Mouse (Mus musculus) gastrocnemius, postnatal 10 days (tissue): ENCODE measurements at regions not wholly inside any gene's neighbourhood (a gene's known extent, or its start where the extent isn't known, plus 50 kb on each side); places are given as distances from the start of the nearest gene placed in this dataset.
A peak's percentile ranks its signal among the peaks of the same experiment; 100 is the strongest.

Experiments
- DNase-seq: peaks from one replicate; pipeline ENCODE4 v3.0.0; 2021; ENCODE audit warnings: mixed read lengths

DNA sequence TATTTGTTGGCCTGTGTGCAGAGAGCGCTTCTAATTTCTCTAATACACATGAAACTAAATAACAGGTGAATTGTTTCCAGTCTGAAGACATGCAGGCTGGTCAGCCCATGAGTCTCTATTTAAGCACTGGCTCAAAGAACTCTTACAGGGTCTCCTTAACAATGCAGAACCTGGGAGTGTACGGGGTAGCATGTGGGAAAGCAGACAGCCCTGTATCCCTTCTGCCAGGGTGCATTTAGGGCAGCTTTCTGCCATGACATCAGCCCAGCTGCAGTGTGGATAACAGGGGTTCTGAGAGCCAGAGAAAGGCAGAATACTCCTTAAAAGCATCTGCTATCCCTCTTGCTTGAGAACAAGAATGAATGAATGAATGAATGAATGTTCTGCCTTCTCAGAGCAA lies 164.7 kb downstream of the Grb14 start:
- no peak for DNase-seq

DNA sequence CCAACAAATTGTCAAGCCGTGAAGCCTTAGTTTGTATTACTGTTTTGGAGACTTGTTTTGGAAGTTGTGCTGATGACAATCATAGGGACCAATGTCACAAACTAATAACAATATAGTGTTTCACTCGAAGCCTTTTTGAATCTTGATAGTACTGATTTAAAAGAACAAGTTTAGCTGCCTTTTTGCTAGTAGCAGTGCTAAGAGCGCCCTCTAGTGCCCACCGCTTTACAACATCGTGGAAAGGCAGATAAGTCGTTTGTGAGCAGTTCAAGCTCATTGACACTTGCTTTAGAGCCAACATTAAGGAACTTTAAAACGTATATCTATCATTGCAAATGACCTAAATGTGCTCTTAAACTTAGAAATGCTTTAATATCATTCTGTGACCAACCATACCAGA lies 170.9 kb downstream of the Grb14 start:
- DNase-seq: peak; percentile 82

DNA sequence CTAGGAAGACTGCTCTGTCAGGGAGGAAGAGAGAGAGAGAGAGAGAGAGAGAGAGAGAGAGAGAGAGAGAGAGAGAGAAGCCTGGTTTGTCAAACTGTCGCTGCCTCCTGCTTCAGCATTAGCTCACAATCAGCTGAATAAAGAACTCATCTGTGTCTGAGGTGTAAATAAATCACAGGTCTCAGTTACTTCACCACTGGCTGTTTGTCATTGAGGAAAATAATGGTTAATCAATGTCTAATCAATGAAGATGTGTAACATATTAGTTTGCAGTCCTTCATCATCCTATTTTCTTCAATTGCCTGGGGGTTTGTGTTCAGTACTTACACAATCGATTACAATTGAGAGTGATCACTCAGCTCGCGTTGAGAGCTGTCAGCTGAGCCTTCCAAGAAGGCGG lies 171.9 kb downstream of the Grb14 start:
- no peak for DNase-seq

DNA sequence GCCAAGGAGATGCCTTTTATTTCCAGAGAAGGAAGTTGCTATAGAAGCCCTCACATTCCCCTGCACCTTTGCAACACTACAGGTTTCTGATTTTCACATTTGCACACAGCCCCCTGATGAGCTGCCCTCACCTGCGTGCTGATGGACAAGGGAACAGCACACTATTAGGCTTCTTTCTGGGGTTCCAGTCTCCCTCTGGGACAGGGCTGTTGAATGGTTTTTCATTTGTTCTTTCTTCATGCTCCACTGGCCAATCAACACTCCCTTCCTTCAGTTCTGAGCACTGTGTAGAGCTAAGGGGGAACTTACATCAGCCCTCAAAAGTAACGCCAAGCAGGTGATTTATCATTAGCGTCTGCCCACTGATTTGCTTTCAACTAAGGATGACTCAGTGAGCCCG lies 173.7 kb downstream of the Grb14 start:
- no peak for DNase-seq

DNA sequence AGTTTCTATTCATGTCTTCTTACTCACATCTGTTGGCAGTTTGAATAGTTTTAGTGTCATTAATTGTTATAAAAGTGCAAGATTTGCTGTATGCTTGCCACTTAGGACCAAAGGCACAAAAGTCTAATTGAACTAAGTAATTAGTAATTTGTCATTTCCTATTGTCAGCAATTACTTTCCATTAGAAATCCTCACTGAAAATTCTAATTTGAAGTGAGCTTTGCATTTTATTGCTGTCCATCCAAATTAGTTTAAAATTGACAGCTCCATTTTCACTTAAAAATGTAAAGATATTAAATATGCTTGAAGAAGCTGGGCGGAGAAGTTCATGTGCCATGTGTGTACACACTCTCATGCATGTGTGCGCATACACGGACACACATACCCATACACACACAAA lies 174.1 kb downstream of the Grb14 start:
- no peak for DNase-seq

DNA sequence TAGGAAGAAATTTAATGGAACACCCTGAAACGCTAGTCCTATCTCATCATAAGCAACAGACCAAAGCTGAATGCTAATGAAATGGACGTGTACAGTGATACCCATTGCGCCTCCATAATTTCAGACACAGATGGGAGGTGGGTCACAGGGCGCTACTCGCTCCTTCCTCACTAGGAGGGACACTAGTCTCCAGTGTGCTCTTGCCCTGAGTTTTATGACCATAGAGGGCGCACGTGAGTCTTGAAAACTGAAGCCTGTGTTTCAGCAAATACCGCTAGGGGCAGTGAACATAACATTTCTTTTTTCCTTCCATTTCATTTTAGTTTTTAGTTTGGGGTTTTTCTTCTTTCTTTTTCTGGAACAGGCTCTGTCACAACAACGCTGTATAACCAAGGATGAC lies 200.3 kb downstream of the Grb14 start:
- DNase-seq: no peak

DNA sequence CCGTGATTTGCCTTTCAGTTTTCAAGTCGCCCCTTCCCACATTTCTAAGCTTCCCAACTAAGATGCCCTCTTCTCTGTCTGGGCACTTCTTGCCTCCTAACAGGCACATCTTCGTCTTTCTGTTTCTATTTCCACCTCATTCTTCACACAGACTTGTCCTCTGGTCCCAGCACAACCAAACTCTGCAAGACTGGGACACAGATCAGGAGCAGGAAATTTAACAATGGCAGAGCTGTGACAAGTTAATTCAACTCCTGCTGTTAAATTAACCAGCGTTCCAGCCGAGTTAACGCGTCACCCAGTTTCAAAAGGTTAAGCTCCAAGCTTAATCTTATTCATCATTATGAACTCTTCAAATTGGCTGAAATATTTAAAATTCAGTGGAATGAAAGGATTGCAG lies 200.9 kb downstream of the Grb14 start:
- DNase-seq: no peak

DNA sequence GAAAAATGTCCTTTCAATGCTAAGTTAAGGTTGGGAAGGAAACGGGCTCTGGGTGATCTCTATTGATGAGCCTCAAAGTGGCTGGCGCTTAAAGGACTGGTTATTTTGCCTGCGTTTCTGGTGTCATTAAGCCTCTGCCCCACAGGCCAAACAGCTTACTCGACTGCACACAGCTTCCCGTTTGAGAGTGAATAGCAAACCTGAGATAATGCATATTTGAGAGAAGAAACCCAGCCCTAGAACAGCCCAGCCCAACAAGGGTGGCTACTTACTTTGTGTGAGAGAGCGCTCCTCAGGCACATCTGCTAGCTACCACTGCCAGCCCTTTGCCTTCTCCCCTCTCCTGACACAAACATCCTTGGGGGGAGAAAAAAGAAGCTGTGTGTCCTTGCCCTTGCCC lies 201.7 kb downstream of the Grb14 start:
- no peak for DNase-seq

DNA sequence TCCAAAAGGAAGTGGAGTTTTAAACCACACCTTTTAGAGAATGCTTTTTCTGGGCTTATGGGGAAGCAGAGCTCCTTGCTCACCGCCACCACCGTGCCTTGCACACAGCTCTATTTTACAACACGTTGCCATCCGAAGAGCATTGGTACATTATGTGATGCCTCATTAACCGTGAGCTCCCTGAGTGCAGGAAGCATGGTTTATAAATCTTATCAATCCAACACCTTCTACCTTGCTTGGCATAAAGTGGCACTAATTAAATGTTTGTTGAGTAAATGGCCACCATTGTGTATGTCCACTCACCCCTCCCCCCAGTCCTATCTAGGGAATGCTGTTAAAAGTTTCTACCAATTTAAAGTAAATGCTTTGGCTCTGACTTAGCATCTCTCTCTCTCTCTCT lies 206.6 kb downstream of the Grb14 start:
- DNase-seq: no peak
